Mouse (Mus musculus) forebrain, postnatal 0 days (tissue): Measurements from ENCODE around the gene Cep350. TPM values are rescaled to one million over a fixed set of nuclear protein-coding genes. Genes with fewer than 3 reads are reported as not detected.

ENCODE experiments used
- ATAC-seq: fragments of 200-750 bp; cut with Nextera tagmentation; 2 replicates; pipeline ENCODE4 v1.8.0; 2017; ENCODE audit warnings: mild to moderate bottlenecking, moderate library complexity
- DNase-seq: peaks from one replicate; pipeline ENCODE4 v3.0.0-alpha.2; 2015
- H3K27ac ChIP-seq: fragments of 300-500 bp; sonication (generic); 2 replicates; pipeline ENCODE4 v1.5.1; 2014; ENCODE audit warnings: low read depth, mild to moderate bottlenecking, antibody characterized with exemption, low read length, moderate library complexity, mixed read lengths
- H3K27me3 ChIP-seq: fragments of 300-500 bp; sonication (generic); 2 replicates; pipeline ENCODE4 v1.6.1; 2014; ENCODE audit warnings: mild to moderate bottlenecking, low read length, mixed read lengths; ENCODE audit not compliant: insufficient read depth
- H3K36me3 ChIP-seq: fragments of 300-500 bp; sonication (generic); 2 replicates; pipeline ENCODE4 v1.6.1; 2014; ENCODE audit warnings: mild to moderate bottlenecking, moderate library complexity; ENCODE audit not compliant: insufficient read depth
- H3K4me1 ChIP-seq: fragments of 300-500 bp; sonication (generic); 2 replicates; pipeline ENCODE4 v1.6.1; 2014; ENCODE audit warnings: antibody characterized with exemption; ENCODE audit not compliant: insufficient read depth
- H3K4me2 ChIP-seq: fragments of 300-500 bp; sonication (generic); 2 replicates; pipeline ENCODE4 v1.6.1; 2014; ENCODE audit warnings: low read depth, mild to moderate bottlenecking, moderate library complexity
- H3K4me3 ChIP-seq: fragments of 300-500 bp; sonication (generic); 2 replicates; pipeline ENCODE4 v1.5.1; 2014; ENCODE audit warnings: low read depth, low read length, mixed read lengths
- H3K9ac ChIP-seq: fragments of 300-500 bp; sonication (generic); 2 replicates; pipeline ENCODE4 v1.6.1; 2014; ENCODE audit warnings: mild to moderate bottlenecking
- H3K9me3 ChIP-seq: fragments of 300-500 bp; sonication (generic); 2 replicates; pipeline ENCODE4 v1.6.1; 2016; ENCODE audit warnings: low read length
- CTCF ChIP-seq: sonication (generic); IDR thresholded peaks from 2 replicates; pipeline ENCODE4 v1.5.1; 2016; ENCODE audit warnings: antibody characterized with exemption, control low read depth, low read depth
- WGBS: fragments of 180-500 bp; shearing (Covaris S2); extraction: QIAGEN DNeasy Blood & Tissue Kit; methylation state at CpG from one replicate; pipeline ENCODE4 v1.1.7; 2014; 5-methylcytosine and 5-hydroxymethylcytosine counted together
- polyA plus RNA-seq: library from polyadenylated mRNA; unstranded; fragments of >200 nt; fragmentation: Nextera tagmentation; extraction: Ambion mirVana; gene quantifications from 2 replicates; pipeline ENCODE4 v1.2.1, GENCODE M21; 2015
- total RNA-seq: library from RNA; depleted of rRNA; stranded (reverse); fragments of >200 nt; gene quantifications from 2 replicates; pipeline ENCODE4 v1.2.3, GENCODE M21; 2014

Gene Cep350
- total and polyA plus RNA-seq, 2 experiments from 2014 or later: 10.1 to 34.1 TPM

GRCm38 (mm10) chr1:155844235-155844634 lies 128.8 kb downstream of the Cep350 start:
- H3K4me1 ChIP-seq: no peaks in the 10 kb centered on the region
- H3K9me3 ChIP-seq: no peaks in the 10 kb centered on the region
- no peak for DNase-seq
- H3K27me3 ChIP-seq: no peaks in the 10 kb centered on the region
- H3K4me3 ChIP-seq: no peak overlapping the region
- H3K9ac ChIP-seq: no peak overlapping the region
- 82% methylated on average over 5 of the region's 5 CpGs for WGBS
- H3K36me3 ChIP-seq: peaks cover 30% of the 10 kb centered on the region
- no peak overlapping the region for H3K27ac ChIP-seq
- H3K4me2 ChIP-seq: no peak overlapping the region
- TF ChIP-seq CTCF: no peak
- ATAC-seq: no peak

DNA sequence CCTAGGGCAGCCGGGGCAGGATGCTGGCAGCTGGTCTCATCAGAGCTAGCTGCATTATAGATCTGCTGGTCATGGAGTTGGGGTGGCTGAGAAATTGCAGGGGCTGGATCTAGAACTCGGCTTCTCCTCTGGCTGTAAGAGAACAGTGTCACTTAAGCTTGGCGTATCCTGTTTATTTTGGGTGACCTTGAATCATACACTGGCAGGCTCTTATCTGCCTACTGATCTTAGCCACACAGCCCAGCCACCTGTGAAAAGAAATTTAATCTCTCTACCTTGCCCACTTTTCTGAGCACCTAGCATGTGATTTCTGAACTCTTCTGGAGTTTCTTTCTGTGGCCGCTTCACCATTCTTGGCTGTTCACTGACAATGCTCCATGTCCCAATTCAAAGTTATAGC lies 129.5 kb downstream of the Cep350 start:
- no peak overlapping the region for H3K9ac ChIP-seq
- H3K4me1 ChIP-seq: no peaks in the 10 kb centered on the region
- no peaks in the 10 kb centered on the region for H3K27me3 ChIP-seq
- WGBS: 89% methylated on average over 4 of the region's 4 CpGs
- ATAC-seq (no peak), DNase-seq (no peak)
- H3K27ac ChIP-seq: no peak overlapping the region
- H3K36me3 ChIP-seq: peaks cover 30% of the 10 kb centered on the region
- TF ChIP-seq CTCF: no peak
- H3K9me3 ChIP-seq: no peaks in the 10 kb centered on the region
- no peak overlapping the region for H3K4me2 ChIP-seq
- no peak overlapping the region for H3K4me3 ChIP-seq

DNA sequence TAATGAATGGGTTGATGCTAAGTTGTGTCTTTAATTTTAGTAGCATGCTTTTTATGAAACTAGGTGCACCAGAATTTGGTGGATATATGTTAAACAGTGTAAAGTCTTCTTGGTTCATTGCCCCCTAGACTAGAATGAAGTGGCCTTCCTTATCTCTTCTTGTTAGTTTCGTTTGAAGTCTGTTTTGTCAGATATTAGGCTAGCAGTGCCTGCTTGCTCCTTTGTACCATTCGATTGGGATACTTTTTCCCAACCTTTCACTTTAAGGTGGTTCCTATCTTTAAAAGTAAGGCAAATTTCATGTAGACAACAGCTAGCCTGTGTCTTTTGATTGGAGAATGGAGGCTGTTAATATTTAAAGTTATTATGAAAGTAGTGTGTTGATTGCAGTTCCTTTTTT lies 137.4 kb downstream of the Cep350 start:
- Histone ChIP-seq H3K27me3 (no peaks in the 10 kb centered on the region), H3K4me1 (no peaks in the 10 kb centered on the region), H3K4me2 (no peak overlapping the region), H3K4me3 (no peak overlapping the region), H3K9me3 (no peaks in the 10 kb centered on the region), H3K27ac (no peak overlapping the region), H3K36me3 (no peaks in the 10 kb centered on the region), H3K9ac (no peak overlapping the region)
- 78% methylated on average over 2 of the region's 2 CpGs for WGBS
- no peak for DNase-seq
- no peak for ATAC-seq
- TF ChIP-seq CTCF: no peak

DNA sequence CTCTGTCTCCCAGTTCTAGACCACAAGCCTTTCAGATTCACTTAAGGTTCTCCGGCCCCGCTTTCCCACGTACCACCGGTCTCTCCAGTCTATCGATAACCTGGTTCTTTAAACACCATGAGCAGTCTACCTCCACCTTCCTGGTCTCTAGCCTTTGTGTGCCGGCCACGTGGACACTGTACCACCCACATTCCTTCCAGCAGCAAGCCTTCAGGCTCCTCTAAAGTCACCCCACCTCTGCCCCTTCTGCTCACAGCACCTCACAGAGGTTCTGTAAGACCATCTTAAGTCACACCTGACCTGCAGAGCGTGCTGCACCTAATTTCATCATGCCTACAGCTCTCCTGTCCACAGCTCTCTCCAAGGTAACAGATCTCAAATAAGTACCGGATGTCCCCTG lies 139.4 kb downstream of the Cep350 start:
- ATAC-seq (no peak), DNase-seq (no peak)
- no peaks in the 10 kb centered on the region for H3K4me1 ChIP-seq
- no peak for TF ChIP-seq CTCF
- no peak overlapping the region for H3K9ac ChIP-seq
- H3K9me3 ChIP-seq: no peaks in the 10 kb centered on the region
- no peak overlapping the region for H3K27ac ChIP-seq
- H3K36me3 ChIP-seq: no peaks in the 10 kb centered on the region
- WGBS: 92% methylated on average over 9 of the region's 9 CpGs
- H3K4me3 ChIP-seq: no peak overlapping the region
- no peak overlapping the region for H3K4me2 ChIP-seq
- no peaks in the 10 kb centered on the region for H3K27me3 ChIP-seq

DNA sequence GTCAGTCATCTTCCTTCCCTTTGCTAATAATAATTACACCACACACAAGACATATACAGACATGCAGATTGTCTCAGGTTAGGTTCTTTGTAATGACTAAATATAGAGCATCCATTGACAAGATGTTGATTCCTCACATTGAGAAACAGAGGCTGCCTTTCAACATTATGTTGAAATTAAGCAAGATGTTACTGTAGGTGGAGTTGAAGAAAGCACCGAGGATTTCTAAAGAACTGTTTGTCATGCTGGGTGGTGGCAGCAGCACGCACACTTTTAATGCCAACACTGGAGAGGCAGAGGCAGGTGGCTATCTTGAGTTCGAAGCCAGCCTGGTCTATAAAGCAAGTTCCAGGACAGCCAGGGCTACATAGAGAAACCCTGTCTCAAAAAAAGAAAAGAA lies 141.1 kb downstream of the Cep350 start:
- TF ChIP-seq CTCF: no peak
- Histone ChIP-seq H3K4me2 (no peak overlapping the region), H3K9me3 (no peaks in the 10 kb centered on the region), H3K27me3 (no peaks in the 10 kb centered on the region), H3K9ac (no peak overlapping the region), H3K36me3 (no peaks in the 10 kb centered on the region), H3K27ac (no peak overlapping the region), H3K4me1 (no peaks in the 10 kb centered on the region), H3K4me3 (no peak overlapping the region)
- WGBS: 82% methylated on average over 3 of the region's 3 CpGs
- no peak for DNase-seq
- no peak for ATAC-seq

GRCm38 (mm10) chr1:155830861-155831260 lies 142.2 kb downstream of the Cep350 start:
- Histone ChIP-seq H3K9me3 (no peaks in the 10 kb centered on the region), H3K9ac (no peak overlapping the region), H3K4me1 (no peaks in the 10 kb centered on the region), H3K27me3 (no peaks in the 10 kb centered on the region), H3K27ac (no peak overlapping the region), H3K4me3 (no peak overlapping the region), H3K36me3 (no peaks in the 10 kb centered on the region), H3K4me2 (no peak overlapping the region)
- 66% methylated on average over 6 of the region's 6 CpGs for WGBS
- DNase-seq (no peak), ATAC-seq (no peak)
- TF ChIP-seq CTCF: no peak

DNA sequence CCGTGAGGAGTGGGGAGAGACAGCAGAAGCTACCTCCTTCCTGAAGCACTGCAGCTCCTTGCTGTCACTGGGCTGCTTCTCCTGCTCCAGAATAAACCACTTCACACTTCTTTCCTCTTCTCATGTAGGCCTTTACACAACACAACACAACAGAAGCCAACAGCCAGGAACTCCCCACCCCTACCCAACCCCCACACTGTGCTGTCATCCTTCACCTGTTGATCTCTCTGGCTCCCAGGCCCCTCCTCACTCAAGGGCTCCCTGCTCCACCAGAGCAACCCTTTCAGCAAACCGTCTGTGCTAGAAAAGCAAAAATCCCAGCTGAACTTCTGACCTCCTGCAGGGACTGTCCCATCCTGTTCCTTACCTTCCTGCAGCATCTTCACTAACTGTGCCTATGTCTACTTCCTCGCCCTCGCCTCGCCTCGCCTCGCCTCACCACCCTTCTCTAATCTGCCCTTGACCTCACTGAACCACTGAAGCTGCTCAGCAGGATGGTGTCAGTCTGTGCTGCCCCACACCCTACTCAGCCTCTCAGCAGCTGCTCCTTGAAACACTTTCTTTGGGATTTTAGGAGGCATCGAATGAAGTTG lies 145.3 kb downstream of the Cep350 start:
- 70% methylated on average over 8 of the region's 8 CpGs for WGBS
- no peak for ATAC-seq

More for the DNA sequence above, 145.3 kb downstream of the Cep350 start:
- no peak for TF ChIP-seq CTCF
- Histone ChIP-seq H3K4me2 (no peak overlapping the region), H3K4me3 (no peak overlapping the region), H3K4me1 (no peaks in the 10 kb centered on the region), H3K9me3 (no peaks in the 10 kb centered on the region), H3K36me3 (no peaks in the 10 kb centered on the region), H3K27me3 (no peaks in the 10 kb centered on the region), H3K9ac (no peak overlapping the region), H3K27ac (no peak overlapping the region)
- DNase-seq: no peak
